Mouse (Mus musculus) adrenal gland, adult (tissue): Measurements from ENCODE around the gene Dlgap1.

ENCODE experiments used
- DNase-seq, 2 experiments: peaks; one replicate each; pipeline ENCODE4 v3.0.0; 2022 to 2023; ENCODE audit warnings: low spot score in 1 of 2; ENCODE audit not compliant: inconsistent age in 2 of 2

The Dlgap1 gene

GRCm38 (mm10) chr17:70455036-70455435 lies 486.2 kb downstream of the Dlgap1 start:
- DNase-seq: no peak

GRCm38 (mm10) chr17:70457103-70457502 lies 488.2 kb downstream of the Dlgap1 start:
- DNase-seq: no peak

DNA sequence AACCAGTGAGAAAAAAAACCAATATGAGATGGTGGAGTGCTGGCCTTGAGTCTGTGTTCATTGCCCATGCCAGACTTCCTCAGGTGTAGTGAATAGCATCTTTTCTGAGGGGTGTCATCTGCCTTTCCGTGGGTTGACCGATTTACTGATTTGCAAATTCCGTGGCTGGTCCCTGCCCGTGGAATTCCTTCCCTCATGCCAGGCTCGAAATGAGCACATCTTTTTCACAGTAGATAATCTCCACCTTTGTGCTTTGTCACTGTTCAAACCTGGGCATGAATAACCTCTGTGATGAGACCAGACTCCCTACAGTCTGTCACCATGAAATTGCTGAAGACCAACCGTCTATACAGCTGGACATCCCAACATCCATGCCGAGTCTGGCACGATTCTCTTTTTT lies 493.4 kb downstream of the Dlgap1 start:
- no peak for DNase-seq

GRCm38 (mm10) chr17:70462771-70463491 lies 494.1 kb downstream of the Dlgap1 start:
- no peak for DNase-seq

DNA sequence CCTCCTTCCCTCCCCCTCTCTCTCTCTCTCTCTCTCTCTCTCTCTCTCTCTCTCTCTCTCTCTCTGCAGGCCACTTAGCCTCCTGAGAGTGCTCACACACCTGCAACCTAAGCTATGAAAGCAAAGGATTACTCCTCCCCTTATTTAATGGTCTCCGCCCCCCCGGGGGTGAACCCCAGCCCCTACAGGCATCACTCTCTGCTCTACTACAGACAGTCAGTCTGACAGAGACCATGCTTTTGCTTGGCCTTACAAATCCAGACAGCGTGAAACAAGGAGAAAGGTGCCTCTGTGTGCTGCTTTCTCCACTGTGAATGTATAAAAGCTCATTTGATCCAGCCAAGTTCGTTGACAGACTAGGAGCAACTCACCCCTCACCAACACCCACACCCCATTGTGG lies 497.5 kb downstream of the Dlgap1 start:
- DNase-seq: no peak

DNA sequence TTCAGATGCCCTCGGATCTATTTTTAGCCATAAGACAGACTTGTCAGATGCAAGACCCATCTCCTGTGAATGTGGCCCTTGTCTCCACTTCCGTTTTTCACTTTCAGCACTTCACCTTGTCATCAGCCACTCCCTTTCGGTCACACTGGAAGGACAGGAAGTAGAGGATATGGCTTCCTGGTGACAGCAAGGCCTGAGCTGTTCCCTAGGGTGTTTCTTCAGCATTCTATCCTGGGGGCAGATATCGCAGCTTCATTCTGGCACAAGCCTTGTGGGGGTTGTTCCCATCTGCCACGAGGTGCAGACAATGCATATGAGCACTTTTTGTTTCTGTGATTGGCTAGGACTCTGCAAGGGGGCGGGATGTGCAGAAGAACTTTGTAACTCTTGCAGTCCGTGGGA lies 502.1 kb downstream of the Dlgap1 start:
- no peak for DNase-seq

DNA sequence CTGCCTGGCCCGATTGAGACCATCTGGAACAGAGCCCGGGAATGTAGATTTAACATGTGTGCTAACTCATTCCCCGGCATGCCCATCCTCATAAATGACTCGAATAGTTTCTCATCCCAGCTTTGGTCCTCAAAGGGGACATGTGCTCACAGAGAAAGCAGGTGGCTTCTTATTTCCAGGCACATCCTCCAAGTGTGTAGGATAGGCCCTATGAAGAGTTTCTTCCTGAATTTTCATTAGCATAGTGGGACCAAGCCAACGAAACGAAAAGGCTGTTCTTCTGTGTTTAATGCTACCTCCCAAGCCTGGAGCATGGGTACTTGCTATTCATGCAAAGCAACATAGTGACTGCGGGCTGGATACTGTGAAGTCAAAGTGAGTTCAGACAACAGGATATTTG lies 503.3 kb downstream of the Dlgap1 start:
- no peak for DNase-seq

DNA sequence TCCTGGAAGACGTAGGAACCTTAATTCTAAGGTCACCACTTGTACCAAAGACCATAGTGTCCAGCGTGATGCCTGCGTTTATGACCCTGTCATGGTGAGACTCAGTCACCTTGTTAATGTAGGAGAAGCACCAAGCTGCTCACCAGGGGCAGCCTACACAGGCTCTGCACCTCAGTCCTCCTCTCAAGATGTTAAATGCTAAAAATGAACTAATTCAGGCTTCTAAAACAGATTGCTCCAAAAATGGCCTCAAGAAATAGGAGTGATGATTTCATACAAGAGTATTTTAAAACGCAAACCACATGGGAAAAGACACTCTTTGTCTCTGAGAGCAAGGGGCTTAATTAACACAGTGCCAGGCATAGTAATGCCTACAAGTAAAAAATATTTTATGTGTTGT lies 505.0 kb downstream of the Dlgap1 start:
- no peak for DNase-seq

DNA sequence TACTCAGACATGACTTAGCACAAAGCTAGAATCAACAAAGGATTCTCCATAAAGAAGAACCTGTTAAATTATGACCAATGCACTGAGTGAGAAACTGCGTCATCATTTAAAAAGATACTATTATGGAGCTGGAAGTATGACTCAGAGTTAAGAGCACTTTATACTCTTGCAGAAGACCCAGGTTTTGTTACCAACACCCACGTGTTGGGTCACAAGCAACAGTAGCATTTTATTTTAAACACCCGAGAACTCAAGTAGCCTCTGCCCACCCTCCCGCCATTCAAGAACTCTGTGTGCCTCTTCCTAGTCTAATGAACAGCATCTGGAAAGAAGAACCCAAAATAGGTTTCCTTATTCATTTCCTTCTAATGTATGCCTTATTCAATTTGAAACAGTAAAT lies 514.8 kb downstream of the Dlgap1 start:
- DNase-seq: no peak

- no peak for DNase-seq
Observed at GRCm38 (mm10) chr17:70485668-70486067, 516.8 kb downstream of the Dlgap1 start.

DNA sequence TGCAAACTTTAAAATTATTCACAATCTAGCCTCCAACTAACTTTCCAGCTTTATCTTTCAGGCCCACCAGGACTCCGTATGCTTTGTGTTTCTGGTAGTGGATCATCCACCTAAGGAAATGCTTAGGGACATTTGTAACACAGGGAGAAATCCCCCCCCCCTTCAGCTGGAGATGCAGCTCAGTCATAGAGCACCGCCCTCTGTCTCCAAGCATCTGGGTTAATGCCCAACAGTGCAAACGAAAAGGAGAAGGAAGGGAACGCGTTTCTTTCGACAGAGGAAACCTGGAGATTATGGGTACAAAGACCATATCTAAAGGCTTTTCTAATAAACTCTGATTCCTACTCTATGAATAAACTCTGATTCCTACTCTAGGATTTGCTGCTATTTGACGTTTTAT lies 517.4 kb downstream of the Dlgap1 start:
- no peak for DNase-seq

- DNase-seq: no peak
Observed at GRCm38 (mm10) chr17:70486831-70487230, 518.0 kb downstream of the Dlgap1 start.

DNA sequence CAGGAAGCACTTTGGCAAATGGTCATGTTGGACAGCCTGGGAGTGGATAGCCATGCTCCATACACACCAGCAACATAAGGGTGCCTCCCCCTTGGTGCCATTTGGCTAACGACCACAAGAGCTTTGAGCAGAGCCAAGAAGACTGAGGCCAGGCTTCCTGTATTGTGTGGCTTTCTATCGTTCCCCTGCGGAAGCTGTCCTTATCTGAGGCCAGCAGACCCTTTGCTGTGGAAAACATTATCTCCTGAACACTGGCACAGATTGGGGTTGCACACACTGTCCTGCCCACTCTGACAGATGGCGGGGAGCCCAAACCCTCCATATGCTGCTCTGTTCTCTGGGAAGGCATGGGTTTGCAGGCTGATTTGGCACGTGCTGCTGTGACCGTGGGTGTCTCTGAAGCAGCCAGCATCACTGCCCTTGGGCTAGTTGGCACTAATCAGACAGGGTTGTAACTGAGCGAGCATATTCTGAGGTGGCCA lies 520.0 kb downstream of the Dlgap1 start:
- DNase-seq: peak in 1 of 2 experiments; percentile 69

DNA sequence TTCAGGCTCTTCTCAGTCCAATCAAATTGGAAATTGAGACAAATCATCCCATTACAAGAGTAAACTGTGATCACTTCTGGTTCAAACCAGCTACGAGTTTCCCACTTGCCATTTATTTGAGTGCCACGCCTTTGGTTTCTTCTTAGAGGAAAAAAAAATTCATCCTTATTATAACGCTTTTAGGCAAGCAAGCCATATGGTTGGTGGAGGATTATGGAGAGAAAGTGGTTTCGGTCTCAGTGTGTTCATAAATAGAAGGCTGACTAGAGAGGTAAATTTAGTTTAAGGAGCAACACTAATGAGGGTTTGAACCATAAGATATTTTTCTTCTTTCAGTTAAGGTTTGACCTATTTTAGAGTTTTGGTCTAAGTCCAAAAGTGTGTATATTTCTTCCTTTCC lies 522.7 kb downstream of the Dlgap1 start:
- no peak for DNase-seq

GRCm38 (mm10) chr17:70494338-70494737 lies 525.5 kb downstream of the Dlgap1 start:
- DNase-seq: no peak

DNA sequence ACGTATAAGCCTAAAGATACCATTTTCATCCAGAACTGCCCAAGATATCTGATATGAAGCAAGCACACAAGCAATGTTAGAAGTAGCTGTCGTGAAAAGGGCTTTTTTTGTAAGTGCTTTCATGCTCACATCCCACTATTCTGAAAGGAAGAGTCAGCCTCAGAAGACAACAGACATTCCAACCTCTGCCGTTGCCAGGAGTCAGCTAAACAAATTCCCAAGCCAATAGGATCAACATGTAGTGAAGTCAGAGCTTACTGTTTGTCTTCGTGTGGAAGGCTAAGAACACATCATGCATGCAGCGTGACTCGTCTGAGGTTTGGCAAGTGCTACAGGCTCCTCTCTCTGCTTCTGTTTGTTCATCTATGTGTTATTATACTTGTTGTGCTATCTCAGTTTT lies 529.4 kb downstream of the Dlgap1 start:
- DNase-seq: no peak

DNA sequence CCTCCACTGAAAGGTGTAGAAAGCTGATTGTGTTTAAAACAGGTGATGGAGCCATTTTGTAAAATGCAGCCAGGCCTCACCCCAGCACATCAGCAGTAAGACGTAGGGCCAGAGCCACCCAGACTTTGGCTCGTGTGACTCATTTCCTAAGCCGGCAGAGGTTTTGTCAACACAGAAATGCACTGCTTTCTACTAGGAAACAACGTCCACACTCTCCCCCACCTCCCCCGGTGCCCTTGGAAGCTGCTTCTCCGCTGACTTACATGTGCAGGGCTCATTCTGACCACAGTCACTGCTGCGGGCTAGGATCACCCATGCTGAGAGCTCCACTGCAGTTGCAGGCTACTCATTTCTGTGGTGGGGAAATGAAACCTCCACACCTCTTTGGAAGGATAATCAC lies 533.1 kb downstream of the Dlgap1 start:
- peak; percentile 31 to 70 for DNase-seq

GRCm38 (mm10) chr17:70507759-70508158 lies 538.9 kb downstream of the Dlgap1 start:
- DNase-seq: no peak

- DNase-seq: no peak
Observed at GRCm38 (mm10) chr17:70510441-70510840, 541.6 kb downstream of the Dlgap1 start.

DNA sequence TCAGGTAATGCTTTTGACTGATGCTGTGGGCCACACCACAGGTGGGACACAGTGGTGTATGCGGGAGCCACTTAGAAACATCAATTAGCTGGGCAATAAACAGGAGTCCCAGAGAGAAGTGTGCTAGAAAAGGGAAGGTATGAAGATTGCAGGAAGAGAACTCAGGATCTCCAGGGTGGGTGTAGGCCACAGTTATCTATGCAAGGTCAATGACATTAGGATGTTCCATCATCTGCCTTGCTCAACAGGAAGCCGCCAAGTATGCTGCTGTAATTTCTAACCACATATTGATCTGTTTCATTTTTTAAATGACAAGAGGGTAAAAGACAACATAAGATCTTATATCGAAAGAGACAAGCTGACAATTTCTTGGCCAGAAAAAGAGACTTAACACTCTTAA lies 542.5 kb downstream of the Dlgap1 start:
- DNase-seq: no peak

DNA sequence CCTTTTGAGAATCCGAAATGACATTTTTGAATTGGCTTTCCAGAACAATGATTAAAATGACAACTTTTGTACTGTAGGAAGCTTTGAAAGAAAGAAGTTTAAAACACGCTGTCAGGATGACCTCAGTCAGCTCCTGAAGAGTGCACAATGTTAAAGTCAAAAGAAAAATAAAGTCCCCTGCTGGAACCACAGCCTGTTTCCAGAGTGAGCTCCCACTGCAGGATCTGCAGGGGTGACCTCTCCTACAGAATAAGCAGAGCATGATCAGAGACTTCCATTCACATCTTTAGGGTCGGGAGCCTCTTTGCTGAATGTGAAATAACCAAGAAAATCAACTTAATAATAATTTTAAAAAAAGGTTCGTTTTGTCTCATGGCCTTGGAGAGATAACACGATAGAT lies 544.9 kb downstream of the Dlgap1 start:
- no peak for DNase-seq

GRCm38 (mm10) chr17:70516506-70516905 lies 547.6 kb downstream of the Dlgap1 start:
- DNase-seq: no peak

DNA sequence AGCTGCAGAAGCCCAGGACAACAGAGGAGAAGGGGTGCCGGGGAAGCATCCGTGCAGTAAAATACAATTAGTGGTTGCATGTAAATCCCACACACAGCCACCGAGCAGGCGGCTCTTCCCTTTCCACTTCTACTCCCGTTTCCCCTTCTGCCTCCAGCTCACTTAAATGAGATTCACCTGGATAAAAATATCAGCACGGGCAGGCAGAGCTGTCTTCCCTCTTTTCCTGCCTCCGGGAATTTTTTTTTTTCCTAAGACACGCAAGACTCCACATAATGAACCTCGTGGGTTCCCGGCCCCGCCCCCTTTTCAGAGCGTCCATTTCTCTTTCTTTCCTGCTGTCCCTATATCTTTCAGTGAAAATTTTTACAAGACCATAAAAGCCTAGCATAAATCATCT lies 548.5 kb downstream of the Dlgap1 start:
- DNase-seq: no peak
